Mouse (Mus musculus) stomach, embryonic 16.5 days (tissue): ENCODE results near the gene Fgfrl1. TPM values are rescaled to one million over a fixed set of nuclear protein-coding genes. Genes with fewer than 3 reads are reported as not detected.

Experiments
- ATAC-seq: fragments of 200-750 bp; cut with Nextera tagmentation; 2 replicates; pipeline ENCODE4 v1.8.0; 2017; ENCODE audit warnings: moderate number of reproducible peaks, moderate TSS enrichment; ENCODE audit not compliant: insufficient read depth, low FRiP score
- H3K27ac ChIP-seq: fragments of 300-500 bp; sonication (generic); 2 replicates; pipeline ENCODE4 v1.5.1; 2014; ENCODE audit warnings: low read length
- H3K27me3 ChIP-seq: fragments of 300-500 bp; sonication (generic); 2 replicates; pipeline ENCODE4 v1.6.1; 2014; ENCODE audit warnings: low read length, control low read depth, mixed read lengths; ENCODE audit not compliant: control insufficient read depth, insufficient read depth
- H3K36me3 ChIP-seq: fragments of 300-500 bp; sonication (generic); 2 replicates; pipeline ENCODE4 v1.6.1; 2014; ENCODE audit warnings: low read length; ENCODE audit not compliant: control insufficient read depth, insufficient read depth
- H3K4me1 ChIP-seq: fragments of 300-500 bp; sonication (generic); 2 replicates; pipeline ENCODE4 v1.6.1; 2014; ENCODE audit warnings: low read length, control low read depth, mixed read lengths; ENCODE audit not compliant: control insufficient read depth, insufficient read depth
- H3K4me2 ChIP-seq: fragments of 300-500 bp; sonication (generic); 2 replicates; pipeline ENCODE4 v1.6.1; 2014; ENCODE audit warnings: low read depth, low read length, mixed read lengths
- H3K4me3 ChIP-seq: fragments of 300-500 bp; sonication (generic); replicated peaks from 2 replicates; pipeline ENCODE4 v1.5.1; 2014; ENCODE audit warnings: mild to moderate bottlenecking, low read length
- H3K9ac ChIP-seq: fragments of 300-500 bp; sonication (generic); 2 replicates; pipeline ENCODE4 v1.6.1; 2014; ENCODE audit warnings: low read length
- H3K9me3 ChIP-seq: fragments of 300-500 bp; sonication (generic); replicated peaks from 2 replicates; pipeline ENCODE4 v1.6.1; 2016; ENCODE audit warnings: low read length, control low read depth; ENCODE audit not compliant: control insufficient read depth
- whole genome bisulfite sequencing: fragments of 180-500 bp; shearing (Covaris S2); extraction: QIAGEN DNeasy Blood & Tissue Kit; methylation state at CpG from one replicate; pipeline ENCODE4 v1.1.7; 2014; 5-methylcytosine and 5-hydroxymethylcytosine counted together
- polyA plus RNA-seq: library from polyadenylated mRNA; unstranded; fragments of >200 nt; fragmentation: Nextera tagmentation; extraction: Ambion mirVana; gene quantifications from 2 replicates; pipeline ENCODE4 v1.2.1, GENCODE M21; 2015

Gene Fgfrl1
- polyA plus RNA-seq, 1 experiment from 2014 or later, result 11.7 TPM

DNA sequence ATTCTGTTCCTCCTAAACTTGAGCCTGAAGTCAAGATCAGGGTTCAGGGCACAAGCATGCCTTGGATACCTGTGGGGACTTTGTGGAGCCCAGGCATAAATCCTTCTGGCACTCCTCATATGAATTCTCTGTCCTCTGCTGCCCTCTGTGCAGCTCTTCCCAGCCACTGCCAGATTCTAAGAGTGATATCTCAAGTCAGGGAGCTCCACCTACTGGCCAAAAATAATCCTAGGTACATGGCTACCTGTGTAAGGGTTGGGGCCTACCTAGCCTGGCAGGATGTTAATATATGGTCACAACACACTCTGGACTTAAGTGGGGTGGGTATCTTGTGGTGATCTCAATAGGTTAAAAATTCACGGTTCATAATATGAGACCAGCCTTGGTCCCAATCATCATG is 40.4 kb upstream of the Fgfrl1 start:
- Histone ChIP-seq H3K9me3 (no peaks in the 10 kb centered on the region), H3K36me3 (peaks cover 3% of the 10 kb centered on the region), H3K27me3 (no peaks in the 10 kb centered on the region), H3K4me1 (no peaks in the 10 kb centered on the region), H3K27ac (no peak overlapping the region), H3K9ac (no peak overlapping the region), H3K4me2 (no peak overlapping the region), H3K4me3 (no peak overlapping the region)
- no peak for ATAC-seq
- WGBS, result 50% methylated on average over 1 of the region's 1 CpGs

DNA sequence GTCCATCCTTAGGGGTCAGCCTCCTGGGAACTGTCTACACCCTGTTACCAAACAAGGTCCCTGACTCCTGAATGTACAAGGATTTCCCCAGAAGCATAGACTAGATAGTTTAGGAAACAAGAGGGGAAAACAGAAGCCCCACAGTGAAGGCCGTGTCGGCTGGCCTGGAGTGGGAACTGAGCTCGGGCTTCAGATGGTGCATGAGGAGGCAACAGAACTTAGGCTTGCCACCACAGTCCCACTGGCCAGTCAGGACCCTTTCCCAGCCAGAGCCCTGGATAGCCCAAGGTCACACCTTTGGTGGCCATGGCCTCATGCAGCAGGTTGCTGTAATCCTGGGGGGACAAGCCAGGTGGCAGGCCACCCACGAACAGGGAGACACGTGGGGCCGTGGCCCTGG is 38.8 kb upstream of the Fgfrl1 start:
- H3K27me3 ChIP-seq, result no peaks in the 10 kb centered on the region
- no peaks in the 10 kb centered on the region for H3K4me1 ChIP-seq
- no peak overlapping the region for H3K4me3 ChIP-seq
- H3K9me3 ChIP-seq, result no peaks in the 10 kb centered on the region
- peaks cover 3% of the 10 kb centered on the region for H3K36me3 ChIP-seq
- no peak for ATAC-seq
- no peak overlapping the region for H3K4me2 ChIP-seq
- WGBS, result 85% methylated on average over 6 of the region's 6 CpGs
- H3K27ac ChIP-seq, result no peak overlapping the region
- H3K9ac ChIP-seq, result no peak overlapping the region

DNA sequence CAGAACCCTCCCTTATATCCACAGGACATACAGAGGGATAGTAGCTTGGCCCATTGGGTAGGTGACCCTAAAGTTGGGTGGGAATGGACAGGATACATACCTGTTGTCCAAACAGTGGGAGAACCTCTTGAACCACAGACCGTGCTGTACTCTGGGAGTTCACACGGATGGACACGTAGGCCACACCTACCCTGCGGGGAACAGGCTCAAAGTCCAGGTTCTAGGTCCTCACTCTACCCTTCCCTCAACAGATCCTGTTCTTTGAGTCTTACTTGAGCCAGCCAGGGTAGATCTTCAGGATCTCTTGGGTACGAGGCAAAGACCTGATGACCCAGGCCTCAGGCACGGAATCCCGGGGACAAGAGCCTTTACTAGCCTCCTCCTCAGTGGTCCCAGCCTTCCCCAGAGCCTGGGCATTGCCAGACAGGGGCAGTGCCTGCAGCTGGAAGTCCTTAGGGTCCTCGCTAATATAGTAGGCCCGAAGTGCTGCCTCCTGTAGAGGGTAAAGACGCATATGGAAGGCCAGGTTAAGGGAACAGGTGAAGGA is 37.7 kb upstream of the Fgfrl1 start:
- Histone ChIP-seq H3K4me3 (no peak overlapping the region), H3K36me3 (peaks cover 3% of the 10 kb centered on the region), H3K9me3 (no peaks in the 10 kb centered on the region), H3K4me1 (peaks cover 7% of the 10 kb centered on the region), H3K4me2 (no peak overlapping the region), H3K9ac (no peak overlapping the region), H3K27me3 (no peaks in the 10 kb centered on the region), H3K27ac (no peak overlapping the region)
- no peak for ATAC-seq
- 92% methylated on average over 10 of the region's 10 CpGs for WGBS

DNA sequence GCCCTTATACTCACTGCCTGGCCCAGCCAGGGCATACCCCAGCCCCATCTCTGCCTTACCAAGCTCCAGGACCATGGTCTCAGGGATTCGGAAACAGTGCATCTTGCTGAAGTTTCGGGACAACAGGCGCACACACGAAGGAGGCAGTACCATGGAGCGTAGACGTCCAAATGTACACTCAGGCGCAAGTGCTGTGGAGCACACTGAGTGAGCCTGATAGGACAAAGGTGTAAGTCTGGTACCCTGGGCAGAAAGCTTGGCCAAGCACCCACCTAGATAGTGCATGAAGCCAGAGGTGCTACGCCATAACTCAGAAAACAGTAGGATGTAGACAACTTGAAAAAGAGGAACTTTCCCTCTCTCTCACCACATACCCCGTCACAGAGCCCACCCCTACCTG is 36.8 kb upstream of the Fgfrl1 start:
- 92% methylated on average over 9 of the region's 9 CpGs for WGBS
- Histone ChIP-seq H3K9me3 (no peaks in the 10 kb centered on the region), H3K27me3 (no peaks in the 10 kb centered on the region), H3K4me2 (no peak overlapping the region), H3K9ac (no peak overlapping the region), H3K4me1 (peaks cover 11% of the 10 kb centered on the region), H3K4me3 (no peak overlapping the region), H3K27ac (no peak overlapping the region), H3K36me3 (peaks cover 3% of the 10 kb centered on the region)
- ATAC-seq, result no peak

DNA sequence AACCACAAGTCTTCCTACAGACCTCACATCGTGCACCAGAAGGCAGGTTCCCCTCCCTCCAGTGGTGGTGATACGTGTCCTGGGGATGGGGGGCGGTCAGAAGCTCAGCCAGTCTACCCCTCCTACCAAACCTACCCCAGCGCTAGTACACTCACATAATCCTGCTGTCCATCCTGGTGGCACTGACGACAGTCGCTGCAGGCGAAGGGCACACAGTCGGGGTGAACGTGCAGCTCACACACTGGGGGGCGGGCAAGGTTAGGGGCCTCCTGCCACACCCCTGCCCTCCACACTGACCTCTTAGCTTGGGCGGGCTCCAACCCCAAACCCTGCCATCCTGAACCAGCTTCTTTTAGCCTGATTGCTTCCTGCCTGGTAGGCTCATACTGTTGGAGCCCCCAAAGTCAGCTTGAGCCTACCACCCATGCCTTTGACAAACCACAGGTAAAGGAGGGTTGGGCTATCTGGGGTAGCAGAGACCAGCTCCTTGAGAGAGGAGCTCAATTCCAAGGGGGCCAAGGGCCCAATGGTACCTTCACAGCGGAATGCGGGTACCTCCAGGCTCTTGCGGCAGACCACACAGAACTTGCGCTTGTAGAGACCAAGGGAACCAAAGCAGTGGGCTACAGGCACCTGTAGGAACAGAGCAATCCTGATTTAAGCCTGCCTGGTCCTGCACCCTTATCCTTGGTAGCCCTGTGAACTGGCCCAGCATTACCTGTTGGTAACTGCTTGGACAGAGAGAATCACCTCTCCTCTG is 36.1 kb upstream of the Fgfrl1 start:
- no peak overlapping the region for H3K9ac ChIP-seq
- H3K4me1 ChIP-seq, result peaks cover 11% of the 10 kb centered on the region
- peaks cover 3% of the 10 kb centered on the region; the same call in 1 of the 2 replicates for H3K36me3 ChIP-seq
- no peak overlapping the region for H3K27ac ChIP-seq
- H3K4me2 ChIP-seq, result no peak overlapping the region
- WGBS, result 90% methylated on average over 15 of the region's 15 CpGs
- no peaks in the 10 kb centered on the region for H3K27me3 ChIP-seq
- H3K9me3 ChIP-seq, result no peaks in the 10 kb centered on the region
- no peak for ATAC-seq
- H3K4me3 ChIP-seq, result no peak overlapping the region

DNA sequence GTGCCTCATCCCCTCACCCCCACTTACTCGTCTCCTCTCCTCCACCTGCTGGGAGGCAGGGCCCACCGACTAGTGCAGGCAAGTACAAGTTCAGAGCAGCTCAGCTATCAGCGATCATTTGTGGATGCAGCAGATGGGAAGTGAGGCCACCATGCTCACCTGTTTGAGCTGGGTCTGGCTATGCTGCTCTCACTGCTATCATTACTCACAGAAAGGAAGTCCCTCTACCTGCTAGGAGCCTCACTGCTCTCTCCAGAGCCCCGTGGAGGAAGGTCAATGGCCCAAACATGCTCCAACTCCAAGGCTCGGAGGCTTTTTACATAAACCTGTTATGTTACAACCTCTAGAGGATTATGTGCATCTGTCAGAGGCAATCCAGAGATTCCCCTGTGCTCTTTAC is 34.8 kb upstream of the Fgfrl1 start:
- ATAC-seq, result no peak
- Histone ChIP-seq H3K9me3 (no peaks in the 10 kb centered on the region), H3K4me1 (peaks cover 11% of the 10 kb centered on the region), H3K4me3 (no peak overlapping the region), H3K27me3 (no peaks in the 10 kb centered on the region), H3K9ac (no peak overlapping the region), H3K27ac (no peak overlapping the region), H3K4me2 (no peak overlapping the region), H3K36me3 (peaks cover 3% of the 10 kb centered on the region; the same call in 1 of the 2 replicates)
- 74% methylated on average over 5 of the region's 5 CpGs for WGBS

DNA sequence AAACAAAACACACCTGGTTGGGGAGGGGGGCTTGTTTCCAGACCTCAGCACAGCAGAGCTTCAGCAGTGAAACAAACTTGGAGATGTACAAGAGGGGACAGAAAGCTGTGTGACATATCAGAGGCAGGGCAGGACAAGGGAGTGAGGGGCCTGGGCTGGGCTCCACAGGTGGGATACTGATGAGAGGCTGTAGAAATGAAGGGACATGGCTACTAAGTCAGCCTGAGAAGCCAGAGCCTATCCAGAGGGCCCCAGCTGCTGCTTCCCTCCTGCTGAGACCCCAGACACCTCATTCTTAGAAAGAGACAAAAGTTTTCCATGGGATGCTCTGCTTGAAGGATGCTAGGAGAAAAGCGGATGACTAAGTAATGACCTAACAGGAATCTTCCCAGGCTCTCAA is 33.6 kb upstream of the Fgfrl1 start:
- H3K4me2 ChIP-seq, result no peak overlapping the region
- H3K4me3 ChIP-seq, result no peak overlapping the region
- H3K9me3 ChIP-seq, result no peaks in the 10 kb centered on the region
- ATAC-seq, result no peak
- peaks cover 11% of the 10 kb centered on the region for H3K4me1 ChIP-seq
- no peak overlapping the region for H3K9ac ChIP-seq
- WGBS, result 86% methylated on average over 1 of the region's 1 CpGs
- H3K27me3 ChIP-seq, result no peaks in the 10 kb centered on the region
- no peak overlapping the region for H3K27ac ChIP-seq
- peaks cover 3% of the 10 kb centered on the region; the same call in 1 of the 2 replicates for H3K36me3 ChIP-seq

DNA sequence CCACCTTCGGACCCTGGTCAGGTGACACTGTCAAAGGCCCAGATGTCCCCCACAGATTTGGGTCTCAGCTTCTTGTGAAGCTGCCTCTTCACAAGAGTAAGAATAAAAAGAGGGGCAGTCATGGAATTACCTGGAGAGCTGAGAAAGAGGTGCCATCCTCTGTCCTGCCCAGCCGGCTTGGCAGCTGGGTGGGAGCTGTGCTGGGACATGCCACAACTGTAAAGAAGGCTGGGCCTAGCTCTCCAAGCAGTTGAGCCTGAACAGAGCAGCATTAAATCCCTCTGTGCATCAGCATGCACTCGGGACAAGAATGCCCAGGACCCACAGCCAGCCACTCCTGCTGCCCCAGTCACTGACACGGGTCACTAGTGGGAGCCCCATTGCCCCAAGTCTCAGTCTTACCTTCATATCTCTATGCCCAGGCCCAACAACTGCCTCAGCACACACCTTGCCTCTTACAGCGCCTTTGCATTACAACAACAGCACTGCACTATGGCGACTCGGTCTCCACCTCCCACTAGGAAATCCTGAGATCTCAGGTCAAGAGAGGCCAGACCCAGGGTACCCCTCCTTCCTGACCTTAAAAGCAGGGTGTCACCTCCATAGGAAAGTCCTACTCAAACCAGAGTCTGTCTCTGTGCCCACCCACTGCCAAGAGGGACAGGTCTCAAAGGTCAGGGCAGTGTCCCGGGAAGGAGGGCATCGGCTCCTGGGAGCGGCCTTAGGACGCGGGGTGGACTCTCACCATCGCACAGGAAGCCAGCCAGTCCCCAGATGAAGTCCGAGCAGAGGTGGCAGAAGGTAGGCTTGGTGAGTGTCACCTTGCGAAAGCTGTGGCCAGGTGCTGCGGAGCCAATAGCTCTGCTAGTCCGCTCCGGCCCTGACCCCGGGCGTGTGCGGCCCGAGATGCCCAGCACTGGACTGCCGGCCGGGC is 32.2 kb upstream of the Fgfrl1 start, which contains the start of gene Idua:
Gene Idua (plus strand): TSS at position 634 of the 934 bp plus-strand sequence.
- peaks cover 11% of the 10 kb centered on the region for H3K4me1 ChIP-seq
- H3K27ac ChIP-seq, result no peak within 1 kb of the TSS
- no peaks in the 10 kb centered on the region for H3K36me3 ChIP-seq
- peak within 1 kb of the TSS; percentile 92 for H3K9ac ChIP-seq
- WGBS, result 9% methylated on average over 24 of the region's 24 CpGs
- peak; percentile 52; the same call in 1 of the 2 replicates for ATAC-seq
- H3K27me3 ChIP-seq, result no peaks in the 10 kb centered on the region
- H3K4me3 ChIP-seq, result peak within 1 kb of the TSS; percentile 81
- H3K9me3 ChIP-seq, result no peaks in the 10 kb centered on the region
- peak within 1 kb of the TSS; percentile 83 for H3K4me2 ChIP-seq
